Mouse (Mus musculus) embryonic fibroblast, embryonic 13.5 days (primary cell): Measurements from ENCODE around the gene Cep170b.

ENCODE experiments used
- CTCF ChIP-seq: IDR thresholded peaks from 2 replicates; pipeline ENCODE4 v1.5.1; 2011; ENCODE audit warnings: mild to moderate bottlenecking, control low read depth, low read length, moderate library complexity, borderline replicate concordance; ENCODE audit not compliant: insufficient read depth
- POLR2A ChIP-seq: IDR thresholded peaks from 2 replicates; pipeline ENCODE4 v1.6.1; 2011; ENCODE audit warnings: low read depth, mild to moderate bottlenecking, control low read depth, low read length, moderate library complexity

DNA sequence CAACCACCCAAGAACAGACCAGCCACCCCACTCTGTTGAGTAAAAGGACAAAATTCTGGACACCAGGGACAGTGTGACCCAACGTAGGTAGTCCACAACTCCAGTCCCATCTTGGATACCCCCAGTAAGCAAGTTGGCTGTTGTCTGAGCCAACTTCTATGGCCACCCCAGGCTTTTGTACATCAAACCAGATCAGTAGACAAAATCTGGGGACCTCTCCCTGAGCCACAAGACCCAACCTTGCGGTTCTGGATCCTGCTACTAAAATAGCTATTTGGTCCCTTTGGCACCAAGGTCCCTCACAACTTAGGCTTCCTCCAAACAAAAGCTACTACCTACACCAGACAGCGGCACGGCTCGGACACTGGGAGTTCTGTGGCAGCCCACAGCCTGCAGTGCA is 74.7 kb downstream of the Cep170b start:
- TF ChIP-seq CTCF (no peak), POLR2A (no peak; the same call in 1 of the 2 replicates)
